Comparison of ENCODE assay signal across 22 mouse cellular contexts in genomic region chr3:127558201-127558600, GRCm38 (mm10). TPM values are rescaled to one million over a fixed set of nuclear protein-coding genes. Genes with fewer than 3 reads are reported as not detected.
DNase-seq lines count a peak whose midpoint lies in the region; ATAC-seq and TF ChIP-seq lines count a peak whose summit lies in the region.
"Had no signal": no experiment of that assay in that cellular context is flagged by ENCODE, and none has a peak within 500 bp of the region (broad histone marks: within the 10 kb centered on the region; RNA-seq: fewer than 3 reads in every experiment).

No protein-coding gene starts in this region.

- DNase-seq in CD4-positive, CD25-positive, alpha-beta regulatory T cell, adult 2 months (ENCODE audit: low read depth, low spot score): peak; percentile 30
- DNase-seq in kidney, postnatal 0 days (ENCODE audit: low spot score): no peak
- DNase-seq in kidney, adult 8-10 months: no peak
- peak; percentile 5 for DNase-seq in retina, postnatal 1 day
- DNase-seq in retina, embryonic 14.5 days (ENCODE audit: low spot score): no peak
- no peak for DNase-seq in Muller cell, postnatal 12 days (ENCODE audit: inconsistent ontology term)
- DNase-seq: adrenal gland, postnatal 14 days; cerebellum, adult 18-20 months; kidney, adult 9 months; kidney, postnatal 4 days; layer of hippocampus, postnatal 36 days; left cerebral cortex, postnatal 4 days; right cerebral cortex, postnatal 14 days; thymus, postnatal 36 days had no signal

- TF ChIP-seq CTCF in kidney, postnatal 0 days (IDR thresholded peaks at IDR 0.05; ENCODE audit: low read depth): peak; percentile 25; the same call in 1 of the 2 replicates

- H3K4me3 ChIP-seq in kidney, postnatal 0 days (replicated peaks; ENCODE audit: low read depth, low read length): no peak overlapping the region
- H3K4me3 ChIP-seq: forebrain, embryonic 12.5 days; heart, embryonic 12.5 days; lung, embryonic 15.5 days; megakaryocyte, embryonic 14.5 days; neural tube, embryonic 12.5 days had no signal

- no peaks in the 10 kb centered on the region for H3K9me3 ChIP-seq in kidney, postnatal 0 days (replicated peaks; ENCODE audit: low read length)
- H3K9me3 ChIP-seq: forebrain, embryonic 12.5 days; heart, embryonic 12.5 days; lung, embryonic 15.5 days; megakaryocyte, embryonic 14.5 days; neural tube, embryonic 12.5 days had no signal

- ATAC-seq in CD4-positive, CD25-positive, alpha-beta regulatory T cell, adult 4 months: no peak
- ATAC-seq in kidney, postnatal 0 days (replicated peaks; ENCODE audit: low FRiP score, low read depth): no peak
- no peak for ATAC-seq in frontal cortex, adult (ENCODE audit: low TSS enrichment)
- ATAC-seq: hindbrain, embryonic 16.5 days had no signal

- no peaks in the 10 kb centered on the region for H3K4me1 ChIP-seq in kidney, postnatal 0 days (replicated peaks; ENCODE audit: insufficient read depth, low read length)

- H3K27ac ChIP-seq in kidney, postnatal 0 days: no peak overlapping the region
- H3K27ac ChIP-seq: forebrain, embryonic 12.5 days; lung, embryonic 15.5 days; neural tube, embryonic 12.5 days had no signal

- no peak overlapping the region for H3K9ac ChIP-seq in kidney, postnatal 0 days (ENCODE audit: low read depth, low read length)
- H3K9ac ChIP-seq: forebrain, embryonic 12.5 days; heart, embryonic 12.5 days; lung, embryonic 15.5 days; neural tube, embryonic 12.5 days had no signal

- H3K4me2 ChIP-seq in kidney, postnatal 0 days (ENCODE audit: low read length): no peak overlapping the region
- H3K4me2 ChIP-seq: forebrain, embryonic 12.5 days; heart, embryonic 12.5 days; lung, embryonic 15.5 days; neural tube, embryonic 12.5 days had no signal

- H3K36me3 ChIP-seq in kidney, postnatal 0 days (ENCODE audit: insufficient read depth, low read length): peaks cover 14% of the 10 kb centered on the region; the same call in 1 of the 2 replicates

- no peaks in the 10 kb centered on the region for H3K27me3 ChIP-seq in kidney, postnatal 0 days (ENCODE audit: insufficient read depth, low read length)
- H3K27me3 ChIP-seq: forebrain, embryonic 12.5 days; heart, embryonic 12.5 days; lung, embryonic 15.5 days; megakaryocyte, embryonic 14.5 days; neural tube, embryonic 12.5 days had no signal

RNA-seq across cellular contexts. Expression of gene Zgrf1, which starts 4.9 kb away (rescaled TPM):
- 1 to 10 TPM; 3.7 to 6.0 TPM for polyA plus RNA-seq in CD4-positive, CD25-positive, alpha-beta regulatory T cell, adult 4 months (2017; shearing (Covaris generic))
- polyA plus RNA-seq in kidney, postnatal 0 days (2015; fragmentation: Nextera tagmentation; extraction: Ambion mirVana): 2.3 and 3.2 TPM in 2 replicates

RNA-seq across cellular contexts. Expression of gene Larp7, which starts 5.1 kb away (rescaled TPM):
- 10 to 100 TPM; 60.5 to 63.4 TPM for polyA plus RNA-seq in CD4-positive, CD25-positive, alpha-beta regulatory T cell, adult 4 months (2017; shearing (Covaris generic))
- 46.1 and 52.2 TPM in 2 replicates for polyA plus RNA-seq in kidney, postnatal 0 days (2015; fragmentation: Nextera tagmentation; extraction: Ambion mirVana)

RNA-seq across cellular contexts. Expression of gene Ank2, which starts 59.1 kb away (rescaled TPM):
- polyA plus RNA-seq in CD4-positive, CD25-positive, alpha-beta regulatory T cell, adult 4 months (2017; shearing (Covaris generic)): under 1 TPM; 0.23 to 0.32 TPM
- polyA plus RNA-seq in kidney, postnatal 0 days (2015; fragmentation: Nextera tagmentation; extraction: Ambion mirVana): 4.1 and 4.7 TPM in 2 replicates

Comparison
In these comparisons a context has a peak if more than half of its experiments do, and no peak if none do; other contexts are left out.
1. DNase-seq: peak in CD4-positive, CD25-positive, alpha-beta regulatory T cell, adult 2 months (single experiment) and retina, postnatal 1 day (single experiment); none in kidney, postnatal 0 days (single experiment), kidney, adult 8-10 months (0 of 2), retina, embryonic 14.5 days (single experiment) and Muller cell, postnatal 12 days (single experiment).